Mouse (Mus musculus): ENCODE results near the gene Taar8c. TPM values are rescaled to one million over a fixed set of nuclear protein-coding genes. Genes with fewer than 3 reads are reported as not detected.
"Not testable (repeated sequence)": the region's sequence is repeated elsewhere in the genome, so short reads cannot be mapped to it uniquely, and the experiment has no call there.

The Taar8c gene
- total RNA-seq (2021), result not detected in 2 replicates
- long read RNA-seq, experiment 1, result 0 reads
- long read RNA-seq, experiment 2, result 0 reads

- not testable (repeated sequence) for DNase-seq
Measured at GRCm38 (mm10) chr10:24101812-24102211, at the start of gene Taar8c. TSS of gene Taar8c (minus strand) at chr10:24101912.

- DNase-seq, result no peak
Measured at GRCm38 (mm10) chr10:24150086-24150485, 48.4 kb upstream of the Taar8c start.

GRCm38 (mm10) chr10:24149135-24149781 is 47.5 kb upstream of the Taar8c start, which contains the start of gene Stx7:
TSS of gene Stx7 (plus strand) at chr10:24149302.
- DNase-seq, result peak; percentile 98

GRCm38 (mm10) chr10:24142735-24143134 is 41.0 kb upstream of the Taar8c start:
- no peak for DNase-seq

GRCm38 (mm10) chr10:24138623-24139261 is 37.0 kb upstream of the Taar8c start:
- no peak for DNase-seq

GRCm38 (mm10) chr10:24134071-24134645 is 32.4 kb upstream of the Taar8c start:
- DNase-seq, result no peak

GRCm38 (mm10) chr10:24133132-24133531 is 31.4 kb upstream of the Taar8c start:
- no peak for DNase-seq

GRCm38 (mm10) chr10:24132273-24132672 is 30.6 kb upstream of the Taar8c start:
- DNase-seq, result no peak

GRCm38 (mm10) chr10:24131451-24132262 is 29.9 kb upstream of the Taar8c start:
- DNase-seq, result peak; percentile 82

GRCm38 (mm10) chr10:24111116-24111778 is 9.5 kb upstream of the Taar8c start:
- peak; percentile 79 for DNase-seq

- not testable (repeated sequence) for DNase-seq
Measured at GRCm38 (mm10) chr10:24109434-24109833, 7.7 kb upstream of the Taar8c start, which contains the start of gene Taar9. TSS of gene Taar9 (minus strand) at chr10:24109534.

GRCm38 (mm10) chr10:24108236-24108635 is 6.5 kb upstream of the Taar8c start:
- no peak for DNase-seq

- no peak for DNase-seq
Measured at GRCm38 (mm10) chr10:24107747-24108146, 6.0 kb upstream of the Taar8c start.

- DNase-seq, result not testable (repeated sequence)
Measured at GRCm38 (mm10) chr10:24103299-24103698, 1.6 kb upstream of the Taar8c start.

- DNase-seq, result not testable (repeated sequence)
Measured at GRCm38 (mm10) chr10:24097010-24097409, 4.7 kb downstream of the Taar8c start.

GRCm38 (mm10) chr10:24092194-24092593 is 9.5 kb downstream of the Taar8c start, which contains the start of gene Taar8b:
TSS of gene Taar8b (minus strand) at chr10:24092294.
- DNase-seq, result no peak

- no peak for DNase-seq
Measured at GRCm38 (mm10) chr10:24087168-24087567, 14.5 kb downstream of the Taar8c start.

GRCm38 (mm10) chr10:24086555-24086954 is 15.2 kb downstream of the Taar8c start:
- DNase-seq, result no peak

GRCm38 (mm10) chr10:24085936-24086335 is 15.8 kb downstream of the Taar8c start:
- DNase-seq, result no peak

- peak; percentile 62 for DNase-seq
Measured at GRCm38 (mm10) chr10:24080166-24080565, 21.5 kb downstream of the Taar8c start.

- not testable (repeated sequence) for DNase-seq
Measured at GRCm38 (mm10) chr10:24076200-24076599, 25.5 kb downstream of the Taar8c start, which contains the start of gene Taar8a. TSS of gene Taar8a (plus strand) at chr10:24076500.

GRCm38 (mm10) chr10:24074751-24075150 is 27.0 kb downstream of the Taar8c start:
- DNase-seq, result not testable (repeated sequence)
